Mouse (Mus musculus) midbrain, embryonic 14.5 days (tissue): ENCODE measurements around the gene Cops4. TPM values are rescaled to one million over a fixed set of nuclear protein-coding genes. Genes with fewer than 3 reads are reported as not detected.
A peak's percentile ranks its signal among the peaks of the same experiment; 100 is the strongest.

ENCODE experiments used
- ATAC-seq: fragments of 200-750 bp; cut with Nextera tagmentation; 2 replicates; pipeline ENCODE4 v1.8.0; 2017; ENCODE audit warnings: moderate number of reproducible peaks, moderate library complexity; ENCODE audit not compliant: low FRiP score, low TSS enrichment
- DNase-seq: peaks from one replicate; pipeline ENCODE4 v3.0.0-alpha.2; 2015
- H3K27ac ChIP-seq: fragments of 300-500 bp; sonication (generic); replicated peaks from 2 replicates; pipeline ENCODE4 v1.5.1; 2014; ENCODE audit warnings: mild to moderate bottlenecking, low read depth, low read length, moderate library complexity
- H3K27me3 ChIP-seq: fragments of 300-500 bp; sonication (generic); 2 replicates; pipeline ENCODE4 v1.6.1; 2014; ENCODE audit warnings: low read length, control low read depth, mixed read lengths; ENCODE audit not compliant: control insufficient read depth, insufficient read depth
- H3K36me3 ChIP-seq: fragments of 300-500 bp; sonication (generic); 2 replicates; pipeline ENCODE4 v1.6.1; 2014; ENCODE audit warnings: low read length, control low read depth; ENCODE audit not compliant: control insufficient read depth, insufficient read depth
- H3K4me1 ChIP-seq: fragments of 300-500 bp; sonication (generic); 2 replicates; pipeline ENCODE4 v1.6.1; 2014; ENCODE audit warnings: mild to moderate bottlenecking, antibody characterized with exemption, low read length, control low read depth; ENCODE audit not compliant: control insufficient read depth, insufficient read depth
- H3K4me2 ChIP-seq: fragments of 300-500 bp; sonication (generic); 2 replicates; pipeline ENCODE4 v1.6.1; 2014; ENCODE audit warnings: mild to moderate bottlenecking, low read length, moderate library complexity
- H3K4me3 ChIP-seq: fragments of 300-500 bp; sonication (generic); replicated peaks from 2 replicates; pipeline ENCODE4 v1.5.1; 2014; ENCODE audit warnings: low read depth, low read length
- H3K9ac ChIP-seq: fragments of 300-500 bp; sonication (generic); replicated peaks from 2 replicates; pipeline ENCODE4 v1.6.1; 2014; ENCODE audit warnings: mild to moderate bottlenecking, low read length, moderate library complexity
- H3K9me3 ChIP-seq: fragments of 300-500 bp; sonication (generic); 2 replicates; pipeline ENCODE4 v1.6.1; 2016; ENCODE audit warnings: low read length, control low read depth, mixed read lengths; ENCODE audit not compliant: control insufficient read depth
- WGBS: fragments of 180-500 bp; shearing (Covaris S2); extraction: QIAGEN DNeasy Blood & Tissue Kit; methylation state at CpG from one replicate; pipeline ENCODE4 v1.1.7; 2014; 5-methylcytosine and 5-hydroxymethylcytosine counted together
- microRNA-seq: library from miRNA; unstranded; fragments of <30 nt; microRNA quantifications from one replicate; pipeline ENCODE4, GENCODE M21; 2016
- polyA plus RNA-seq: library from polyadenylated mRNA; unstranded; fragments of >200 nt; fragmentation: Nextera tagmentation; extraction: Ambion mirVana; gene quantifications from 2 replicates; pipeline ENCODE4 v1.2.1, GENCODE M21; 2014

The Cops4 gene
- polyA plus RNA-seq, 1 experiment from 2014 or later = 210 TPM

DNA sequence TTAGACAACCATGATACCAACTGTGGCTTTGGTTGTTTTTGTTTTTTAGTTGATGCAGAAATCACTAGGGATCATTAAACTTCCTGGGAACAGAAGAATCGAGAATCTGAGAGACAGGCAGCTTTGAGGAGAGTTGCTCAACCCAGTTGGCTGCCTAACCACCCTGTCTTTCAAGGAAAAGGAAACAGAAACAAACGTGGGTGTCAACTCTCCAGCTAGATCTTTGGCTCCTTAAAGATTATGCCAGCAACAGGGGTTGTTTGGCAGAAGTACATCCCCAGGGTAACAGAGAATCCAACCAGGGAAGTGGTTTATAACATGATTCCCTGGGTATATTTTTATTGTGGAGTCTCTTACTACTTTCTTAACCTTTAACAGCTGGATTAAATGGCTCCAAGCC, 69.5 kb downstream of the Cops4 start:
- ATAC-seq (no peak), DNase-seq (no peak)
- H3K4me3 ChIP-seq = no peak overlapping the region
- H3K9me3 ChIP-seq = no peaks in the 10 kb centered on the region
- 66% methylated on average over 2 of the region's 2 CpGs for WGBS
- H3K36me3 ChIP-seq = no peaks in the 10 kb centered on the region
- H3K27ac ChIP-seq = no peak overlapping the region
- H3K4me1 ChIP-seq = no peaks in the 10 kb centered on the region
- no peak overlapping the region for H3K9ac ChIP-seq
- H3K27me3 ChIP-seq = no peaks in the 10 kb centered on the region
- H3K4me2 ChIP-seq = no peak overlapping the region

- WGBS = 94% methylated on average over 5 of the region's 5 CpGs
- Histone ChIP-seq H3K9ac (no peak overlapping the region), H3K36me3 (no peaks in the 10 kb centered on the region), H3K4me3 (no peak overlapping the region), H3K4me1 (no peaks in the 10 kb centered on the region), H3K27me3 (no peaks in the 10 kb centered on the region), H3K27ac (no peak overlapping the region), H3K4me2 (no peak overlapping the region), H3K9me3 (0 out of 2 replicates have a peak, but pooled peaks cover 7% of the 10 kb centered on the region)
- no peak for ATAC-seq
- no peak for DNase-seq
Observed at GRCm38 (mm10) chr5:100590505-100590904, 72.4 kb downstream of the Cops4 start.

DNA sequence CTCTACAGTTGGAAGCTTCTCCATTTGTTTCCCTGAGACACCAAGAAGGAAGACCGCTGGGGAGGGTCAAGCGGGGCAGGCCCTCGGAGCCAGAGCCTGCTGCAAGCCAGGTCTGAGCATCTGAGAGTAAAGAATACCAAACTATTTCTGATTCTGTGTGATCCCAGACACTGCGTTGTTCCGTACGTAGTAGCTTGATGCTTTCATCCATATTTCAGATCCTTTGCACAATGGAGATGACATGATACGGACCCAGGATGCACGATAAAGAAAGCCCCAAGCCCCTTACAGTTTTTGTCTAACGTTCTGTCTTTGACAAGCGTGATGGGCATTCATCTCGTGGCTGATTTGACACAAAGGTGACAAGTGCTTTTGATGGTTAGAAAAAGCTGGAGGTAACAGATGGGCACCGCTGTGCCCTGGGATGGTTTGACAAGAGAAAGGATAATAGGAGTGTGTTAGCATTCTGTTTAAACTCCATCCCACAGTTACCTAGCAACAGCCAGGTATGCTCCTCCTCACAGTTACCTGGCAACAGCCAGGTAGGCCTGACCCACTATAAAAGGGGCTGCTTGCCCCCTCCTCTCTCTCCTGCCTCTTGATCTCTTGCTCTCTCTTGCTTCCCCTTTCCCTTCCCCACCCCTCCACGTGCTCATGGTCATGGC, 76.8 kb downstream of the Cops4 start:
- Histone ChIP-seq H3K4me2 (no peak overlapping the region), H3K27ac (no peak overlapping the region), H3K9me3 (0 out of 2 replicates have a peak, but pooled peaks cover 7% of the 10 kb centered on the region), H3K4me3 (no peak overlapping the region), H3K36me3 (no peaks in the 10 kb centered on the region), H3K4me1 (no peaks in the 10 kb centered on the region), H3K9ac (no peak overlapping the region), H3K27me3 (no peaks in the 10 kb centered on the region)
- peak; percentile 13 for DNase-seq
- ATAC-seq = no peak
- 79% methylated on average over 13 of the region's 13 CpGs for WGBS

- H3K4me1 ChIP-seq = no peaks in the 10 kb centered on the region
- no peak overlapping the region for H3K27ac ChIP-seq
- H3K36me3 ChIP-seq = no peaks in the 10 kb centered on the region
- no peaks in the 10 kb centered on the region for H3K27me3 ChIP-seq
- DNase-seq (no peak), ATAC-seq (no peak)
- no peak overlapping the region for H3K4me3 ChIP-seq
- H3K9ac ChIP-seq = no peak overlapping the region
- H3K4me2 ChIP-seq = no peak overlapping the region
- 0 out of 2 replicates have a peak, but pooled peaks cover 7% of the 10 kb centered on the region for H3K9me3 ChIP-seq
- 92% methylated on average over 6 of the region's 6 CpGs for WGBS
Observed at GRCm38 (mm10) chr5:100595999-100596398, 77.9 kb downstream of the Cops4 start.

Small RNA genes lying within 50 kb of the gene (microRNA-seq; reads per million reads assigned to microRNA genes)
- not detected for gene Gm23222

Other genes starting within 250 kb of the Cops4 start
- gene Sec31a, start 102.1 kb upstream of the Cops4 start, polyA plus RNA-seq = 81.5 and 89.0 TPM in 2 replicates
- gene Lin54, start 17.7 kb upstream of the Cops4 start, polyA plus RNA-seq = 8.4 and 11.5 TPM in 2 replicates
- 3.2 TPM in 1 of 2 replicates, not detected in the other for gene Plac8, start 53.9 kb downstream of the Cops4 start, polyA plus RNA-seq
- 52.1 and 54.8 TPM in 2 replicates for gene Coq2, start 156.8 kb downstream of the Cops4 start, polyA plus RNA-seq
- 0.55 TPM in 1 of 2 replicates, not detected in the other for gene Hpse, start 201.4 kb downstream of the Cops4 start, polyA plus RNA-seq